Mouse (Mus musculus) G1E (cell line): ENCODE measurements around the gene Plpp7. TPM values are rescaled to one million over a fixed set of nuclear protein-coding genes. Genes with fewer than 3 reads are reported as not detected.
A peak's percentile ranks its signal among the peaks of the same experiment; 100 is the strongest.

Experiments used
- ATAC-seq: 2 replicates; pipeline ENCODE4 v1.8.0; 2016; ENCODE audit warnings: mild to moderate bottlenecking; ENCODE audit not compliant: insufficient number of reproducible peaks, poor library complexity, low FRiP score, severe bottlenecking; ENCODE audit errors: extremely low read depth
- DNase-seq: peaks from one replicate; pipeline ENCODE4 v3.0.0; 2012; ENCODE audit warnings: low spot score
- H3K27me3 ChIP-seq: 2 replicates; pipeline ENCODE4 v1.6.1; 2012; ENCODE audit warnings: mild to moderate bottlenecking, low read length, inconsistent platforms; ENCODE audit not compliant: insufficient read depth
- H3K36me3 ChIP-seq: replicated peaks from 2 replicates; pipeline ENCODE3; 2012; ENCODE audit warnings: mild to moderate bottlenecking, inconsistent platforms
- H3K4me1 ChIP-seq: 2 replicates; pipeline ENCODE4 v1.6.1; 2012; ENCODE audit warnings: low read depth, low read length, inconsistent platforms, mixed read lengths; ENCODE audit not compliant: insufficient read depth
- H3K4me3 ChIP-seq: 2 replicates; pipeline ENCODE4 v1.5.1; 2012; ENCODE audit warnings: low read depth, mild to moderate bottlenecking, inconsistent platforms, low read length, moderate library complexity, mixed read lengths
- H3K9me3 ChIP-seq: replicated peaks from 2 replicates; pipeline ENCODE4 v1.6.1; 2012; ENCODE audit warnings: inconsistent platforms
- CTCF ChIP-seq: IDR thresholded peaks from 2 replicates; pipeline ENCODE4 v1.5.1; 2012; ENCODE audit warnings: low read depth, low read length, inconsistent platforms, mixed read lengths
- GATA1 ChIP-seq: IDR thresholded peaks from 2 replicates; pipeline ENCODE4 v1.6.1; 2012; ENCODE audit warnings: borderline replicate concordance, low read length, inconsistent platforms, mixed read lengths
- GATA2 ChIP-seq: IDR thresholded peaks from 2 replicates; pipeline ENCODE4 v1.6.1; 2012; ENCODE audit warnings: low read depth, low read length, inconsistent platforms, borderline replicate concordance
- POLR2AphosphoS5 ChIP-seq: IDR thresholded peaks from 2 replicates; pipeline ENCODE4 v1.6.1; 2012; ENCODE audit warnings: low read depth, low read length, inconsistent platforms; ENCODE audit not compliant: insufficient replicate concordance
- TAL1 ChIP-seq: conservative IDR thresholded peaks from 2 replicates; pipeline ENCODE4 v1.6.1; 2012; ENCODE audit warnings: low read depth, low read length, inconsistent platforms, mixed read lengths
- polyA plus RNA-seq: library from polyadenylated mRNA; stranded (reverse); fragments of >175 nt; gene quantifications from 2 replicates; pipeline ENCODE4 v1.2.3, GENCODE M21; 2012
- total RNA-seq, 2 experiments: library from RNA; stranded (forward) in 1 of 2; stranded (reverse) in 1 of 2; fragments of 200-1000 nt in 1 of 2; fragments of >200 nt in 1 of 2; fragmentation: Nextera tagmentation in 1 of 2; gene quantifications; 2 replicates each; pipeline ENCODE4 v1.2.3; 2014 to 2017

The Plpp7 gene
- total and polyA plus RNA-seq, 3 experiments = 0.44 TPM; not detected in 1

- no peak overlapping the region for H3K4me3 ChIP-seq
- H3K27me3 ChIP-seq = peaks cover 30% of the 10 kb centered on the region
- H3K9me3 ChIP-seq = peaks cover 8% of the 10 kb centered on the region
- DNase-seq = no peak
- peaks cover 3% of the 10 kb centered on the region for H3K36me3 ChIP-seq
- TF ChIP-seq CTCF = no peak
- TF ChIP-seq POLR2AphosphoS5 = no peak
- TF ChIP-seq TAL1 = no peak
- no peak for TF ChIP-seq GATA1
- no peak for TF ChIP-seq GATA2
- peaks cover 52% of the 10 kb centered on the region for H3K4me1 ChIP-seq
- ATAC-seq = no peak
Observed at GRCm38 (mm10) chr2:32079191-32079725, 16.1 kb upstream of the Plpp7 start.

GRCm38 (mm10) chr2:32080681-32081080 is 14.6 kb upstream of the Plpp7 start:
- peaks cover 42% of the 10 kb centered on the region for H3K27me3 ChIP-seq
- no peak for ATAC-seq
- TF ChIP-seq POLR2AphosphoS5 = no peak
- no peak for TF ChIP-seq GATA1
- TF ChIP-seq GATA2 = no peak
- TF ChIP-seq CTCF = no peak
- TF ChIP-seq TAL1 = no peak
- no peak for DNase-seq
- peaks cover 3% of the 10 kb centered on the region for H3K36me3 ChIP-seq
- H3K4me3 ChIP-seq = no peak overlapping the region
- peaks cover 60% of the 10 kb centered on the region for H3K4me1 ChIP-seq
- H3K9me3 ChIP-seq = peaks cover 11% of the 10 kb centered on the region

- H3K4me1 ChIP-seq = peaks cover 60% of the 10 kb centered on the region
- peak; percentile 63 for DNase-seq
Observed at GRCm38 (mm10) chr2:32081296-32081929, 13.9 kb upstream of the Plpp7 start.

GRCm38 (mm10) chr2:32082229-32082628 is 13.1 kb upstream of the Plpp7 start:
- peaks cover 11% of the 10 kb centered on the region for H3K9me3 ChIP-seq
- peaks cover 56% of the 10 kb centered on the region for H3K4me1 ChIP-seq
- TF ChIP-seq TAL1 = no peak
- no peak for TF ChIP-seq POLR2AphosphoS5
- TF ChIP-seq GATA2 = no peak
- TF ChIP-seq GATA1 = no peak
- TF ChIP-seq CTCF = no peak
- no peak for DNase-seq
- peak overlapping the region; percentile 39; the same call in 1 of the 2 replicates for H3K4me3 ChIP-seq
- peaks cover 56% of the 10 kb centered on the region for H3K27me3 ChIP-seq
- peaks cover 3% of the 10 kb centered on the region for H3K36me3 ChIP-seq
- ATAC-seq = no peak

More at GRCm38 (mm10) chr2:32081296-32081929, 13.9 kb upstream of the Plpp7 start:
- ATAC-seq = peak; percentile 60
- H3K27me3 ChIP-seq = peaks cover 49% of the 10 kb centered on the region
- TF ChIP-seq GATA2 (no peak), GATA1 (no peak), TAL1 (no peak), POLR2AphosphoS5 (no peak), CTCF (no peak)
- H3K9me3 ChIP-seq = peaks cover 11% of the 10 kb centered on the region
- H3K36me3 ChIP-seq = peaks cover 3% of the 10 kb centered on the region
- H3K4me3 ChIP-seq = peak overlapping the region; percentile 39; the same call in 1 of the 2 replicates

- TF ChIP-seq CTCF (no peak), GATA1 (no peak), GATA2 (no peak), TAL1 (no peak), POLR2AphosphoS5 (no peak)
- no peak for ATAC-seq
- DNase-seq = no peak
- Histone ChIP-seq H3K36me3 (peaks cover 3% of the 10 kb centered on the region), H3K9me3 (peaks cover 11% of the 10 kb centered on the region), H3K4me3 (peak overlapping the region; percentile 71), H3K27me3 (peaks cover 68% of the 10 kb centered on the region), H3K4me1 (peaks cover 52% of the 10 kb centered on the region)
Observed at GRCm38 (mm10) chr2:32083159-32084011, 11.9 kb upstream of the Plpp7 start.

GRCm38 (mm10) chr2:32084111-32084871 is 11.0 kb upstream of the Plpp7 start, which contains the start of gene Fam78a:
TSS of gene Fam78a (minus strand) at chr2:32084857.
- peaks cover 71% of the 10 kb centered on the region for H3K27me3 ChIP-seq
- peak within 1 kb of the TSS; percentile 71 for H3K4me3 ChIP-seq
- peak; percentile 37 for ATAC-seq
- DNase-seq = peak; percentile 59
- TF ChIP-seq TAL1 (no peak), GATA1 (no peak), CTCF (no peak), POLR2AphosphoS5 (no peak), GATA2 (no peak)
- peaks cover 11% of the 10 kb centered on the region for H3K9me3 ChIP-seq
- H3K4me1 ChIP-seq = peaks cover 43% of the 10 kb centered on the region
- H3K36me3 ChIP-seq = peaks cover under 1% of the 10 kb centered on the region
